Mouse (Mus musculus): Measurements from ENCODE around the gene Gm5475.

GRCm38 (mm10) chr15:100388886-100389285 lies 33.1 kb upstream of the Gm5475 start:
- no peak for TF ChIP-seq CTCF (IDR thresholded peaks at IDR 0.05; ENCODE audit: low read depth)
- no peak for TF ChIP-seq EP300 (IDR thresholded peaks at IDR 0.05; ENCODE audit: low read depth)
